ENCODE assay signal across 32 mouse cellular contexts in the genomic region with DNA sequence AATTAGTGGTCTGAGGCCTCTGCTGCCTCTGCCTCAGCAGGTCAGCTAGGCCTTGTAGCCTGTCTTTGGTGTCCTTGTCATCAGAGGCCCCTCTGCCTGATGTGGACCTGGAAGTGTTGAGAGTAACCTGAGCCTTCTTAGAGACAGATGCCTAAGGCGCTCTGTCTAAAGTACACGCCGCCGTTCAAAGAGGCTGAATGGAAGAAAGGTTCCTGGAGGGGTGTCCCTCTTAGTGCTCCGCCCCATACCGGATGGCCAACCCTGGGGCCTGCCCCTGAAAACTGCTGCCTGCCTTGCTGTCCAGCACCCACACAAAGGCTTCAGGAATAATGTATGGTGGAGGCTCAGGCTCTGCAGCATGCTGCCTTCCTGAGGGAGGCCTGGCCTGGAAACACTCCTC. TPM values are rescaled to one million over a fixed set of nuclear protein-coding genes. Genes with fewer than 3 reads are reported as not detected.
DNase-seq lines count a peak whose midpoint lies in the region; ATAC-seq and TF ChIP-seq lines count a peak whose summit lies in the region.
"Had no signal": no experiment of that assay in that cellular context is flagged by ENCODE, and none has a peak within 500 bp of the region (broad histone marks: within the 10 kb centered on the region; RNA-seq: fewer than 3 reads in every experiment).

No protein-coding gene starts in this region.

- H3K9me3 ChIP-seq in kidney, embryonic 16.5 days (ENCODE audit: low read length) = no peaks in the 10 kb centered on the region
- H3K9me3 ChIP-seq in embryonic facial prominence, embryonic 12.5 days = no peaks in the 10 kb centered on the region
- H3K9me3 ChIP-seq: forebrain, embryonic 13.5 days; hindbrain, embryonic 12.5 days; liver, embryonic 15.5 days; lung, embryonic 15.5 days had no signal

- H3K27me3 ChIP-seq in kidney, embryonic 16.5 days (ENCODE audit: insufficient read depth, low read length) = no peaks in the 10 kb centered on the region
- H3K27me3 ChIP-seq in kidney, adult 2 months (replicated peaks; ENCODE audit: control insufficient read depth, insufficient read depth, low read length) = no peaks in the 10 kb centered on the region
- H3K27me3 ChIP-seq in embryonic facial prominence, embryonic 12.5 days = 0 out of 2 replicates have a peak, but pooled peaks cover 2% of the 10 kb centered on the region
- H3K27me3 ChIP-seq: CH12.LX; forebrain, embryonic 13.5 days; liver, embryonic 15.5 days; lung, embryonic 15.5 days had no signal

- TF ChIP-seq POLR2A in kidney, adult 2 months (IDR thresholded peaks at IDR 0.05; ENCODE audit: low read depth, low read length) = no peak

- H3K27ac ChIP-seq in gastrocnemius, adult 2 months = no peak overlapping the region
- H3K27ac ChIP-seq in kidney, embryonic 16.5 days (ENCODE audit: low read length) = peak overlapping the region; percentile 55; the same call in 1 of the 2 replicates
- no peak overlapping the region for H3K27ac ChIP-seq in kidney, adult 2 months (ENCODE audit: insufficient read depth, low read depth, low read length)
- H3K27ac ChIP-seq in embryonic facial prominence, embryonic 12.5 days = peak overlapping the region; percentile 37; the same call in 1 of the 2 replicates
- H3K27ac ChIP-seq: forebrain, embryonic 13.5 days; hindbrain, embryonic 12.5 days; limb, embryonic 10.5 days; liver, embryonic 15.5 days; lung, embryonic 15.5 days; stomach, postnatal 0 days had no signal

- H3K4me1 ChIP-seq in kidney, embryonic 16.5 days (ENCODE audit: insufficient read depth, low read length) = peaks cover 9% of the 10 kb centered on the region
- H3K4me1 ChIP-seq in kidney, adult 2 months (ENCODE audit: control insufficient read depth, insufficient read depth, low read length) = no peaks in the 10 kb centered on the region
- H3K4me1 ChIP-seq in embryonic facial prominence, embryonic 12.5 days = peaks cover 29% of the 10 kb centered on the region
- H3K4me1 ChIP-seq: forebrain, embryonic 13.5 days; liver, embryonic 15.5 days had no signal

- peaks cover 52% of the 10 kb centered on the region for H3K36me3 ChIP-seq in kidney, embryonic 16.5 days (ENCODE audit: insufficient read depth, low read length)
- no peaks in the 10 kb centered on the region for H3K36me3 ChIP-seq in kidney, adult 2 months (ENCODE audit: control insufficient read depth, insufficient read depth, low read length)
- H3K36me3 ChIP-seq in embryonic facial prominence, embryonic 12.5 days = peaks cover 64% of the 10 kb centered on the region

- intact Hi-C loops in gastrocnemius, adult 2 months (cut with DNase I) = no loop called here

- H3K4me3 ChIP-seq in gastrocnemius, adult 2 months = no peak overlapping the region
- H3K4me3 ChIP-seq in kidney, embryonic 16.5 days (ENCODE audit: low read length) = no peak overlapping the region
- H3K4me3 ChIP-seq in kidney, adult 2 months (ENCODE audit: insufficient read depth, low read depth, low read length) = no peak overlapping the region
- H3K4me3 ChIP-seq in embryonic facial prominence, embryonic 12.5 days = no peak overlapping the region
- H3K4me3 ChIP-seq: erythroblast, embryonic 14.5 days; forebrain, embryonic 13.5 days; hindbrain, embryonic 12.5 days; limb, embryonic 10.5 days; liver, embryonic 15.5 days; lung, embryonic 15.5 days had no signal

- ATAC-seq in kidney, embryonic 16.5 days (ENCODE audit: low FRiP score, low TSS enrichment) = peak; percentile 25; the same call in 1 of the 2 replicates
- ATAC-seq in embryonic facial prominence, embryonic 12.5 days (ENCODE audit: insufficient number of reproducible peaks, insufficient read depth, low FRiP score, low TSS enrichment) = no peak
- ATAC-seq: forebrain, embryonic 13.5 days; inflammation-experienced regulatory T-cells, adult 6 months had no signal

- DNase-seq in gastrocnemius, adult 2 months = peak; percentile 11
- no peak for DNase-seq in gastrocnemius, postnatal 4 days (ENCODE audit: low spot score in 2 of 2)
- no peak for DNase-seq in kidney, adult 2 months
- peak; percentile 17 for DNase-seq in ZHBTc4 (ENCODE audit: low read depth, low spot score)
- no peak for DNase-seq in urinary bladder, postnatal 14 days (ENCODE audit: low spot score)
- no peak for DNase-seq in heart, postnatal 4 days
- DNase-seq: adrenal gland, postnatal 25 days; B cell, adult 2 months; cerebellum, postnatal 10 days; gastrocnemius, postnatal 10 days; heart, adult 11 months; kidney, postnatal 25 days; layer of hippocampus, adult 9-11 months; liver; lung, postnatal 4 days; midbrain, embryonic 14.5 days; right cerebral cortex, postnatal 14 days; thymus, adult 2 months had no signal

- H3K9ac ChIP-seq in kidney, embryonic 16.5 days (replicated peaks; ENCODE audit: low read length) = no peak overlapping the region
- no peak overlapping the region for H3K9ac ChIP-seq in embryonic facial prominence, embryonic 12.5 days
- H3K9ac ChIP-seq: forebrain, embryonic 13.5 days; hindbrain, embryonic 12.5 days; liver, embryonic 15.5 days; lung, embryonic 15.5 days had no signal

- 57% methylated on average over 6 of the region's 6 CpGs for WGBS in kidney, embryonic 16.5 days
- 66% methylated on average over 6 of the region's 6 CpGs for WGBS in kidney, adult 2 months
- WGBS in embryonic facial prominence, embryonic 12.5 days = 29% methylated on average over 6 of the region's 6 CpGs

- no peak for TF ChIP-seq CTCF in gastrocnemius, adult 2 months (IDR thresholded peaks at IDR 0.05)
- TF ChIP-seq CTCF in kidney, adult 2 months (conservative IDR thresholded peaks at IDR 0.05; ENCODE audit: insufficient read depth, insufficient read length, low read depth, low read length) = no peak

- no peak overlapping the region for H3K4me2 ChIP-seq in kidney, embryonic 16.5 days (replicated peaks; ENCODE audit: low read depth, low read length)
- no peak overlapping the region for H3K4me2 ChIP-seq in embryonic facial prominence, embryonic 12.5 days (replicated peaks)
- H3K4me2 ChIP-seq: forebrain, embryonic 13.5 days; heart, embryonic 11.5 days; hindbrain, embryonic 12.5 days; liver, embryonic 15.5 days; lung, embryonic 15.5 days had no signal

RNA-seq across cellular contexts. Expression of gene Ykt6, which starts 12.7 kb away (rescaled TPM):
- 10 to 100 TPM; 37.0 to 46.7 TPM for total RNA-seq in gastrocnemius, adult 2 months (2021)
- 10 to 100 TPM; 61.5 to 66.0 TPM for total RNA-seq in gastrocnemius, postnatal 4 days (2021)
- 56.1 and 61.8 TPM in 2 replicates for polyA plus RNA-seq in kidney, embryonic 16.5 days (2015; fragmentation: Nextera tagmentation; extraction: Ambion mirVana)
- 54.1 and 60.4 TPM in 2 replicates for polyA plus RNA-seq in kidney, adult 2 months (2012; rRNA removed)
- 57.7 and 58.2 TPM in 2 replicates for polyA plus RNA-seq in embryonic facial prominence, embryonic 12.5 days (2016; fragmentation: Nextera tagmentation; extraction: Ambion mirVana)
- 10 to 100 TPM; 92.8 to 94.5 TPM for total RNA-seq in heart, postnatal 4 days (2021)

RNA-seq across cellular contexts. Expression of gene Gck, which starts 18.3 kb away (rescaled TPM):
- total RNA-seq in gastrocnemius, adult 2 months (2021) = 1 to 10 TPM; 1.8 to 7.8 TPM
- not detected for total RNA-seq in gastrocnemius, postnatal 4 days (2021)
- polyA plus RNA-seq in kidney, embryonic 16.5 days (2015; fragmentation: Nextera tagmentation; extraction: Ambion mirVana) = 1.7 and 2.0 TPM in 2 replicates
- 0.16 and 0.43 TPM in 2 replicates for polyA plus RNA-seq in kidney, adult 2 months (2012; rRNA removed)
- 2.7 and 3.5 TPM in 2 replicates for polyA plus RNA-seq in embryonic facial prominence, embryonic 12.5 days (2016; fragmentation: Nextera tagmentation; extraction: Ambion mirVana)
- not detected for total RNA-seq in heart, postnatal 4 days (2021)
- total RNA-seq: gastrocnemius, postnatal 10 days; megakaryocyte-erythroid progenitor cell, adult 5-6 weeks; MEL had no signal
- polyA plus RNA-seq: erythroblast, embryonic 14.5 days; inflammation-experienced regulatory T-cells, adult 6 months had no signal

Comparison
In these comparisons a context has a peak if more than half of its experiments do, and no peak if none do; other contexts are left out.
1. DNase-seq: peak in gastrocnemius, adult 2 months (single experiment) and ZHBTc4 (single experiment); none in gastrocnemius, postnatal 4 days (0 of 2), kidney, adult 2 months (single experiment), urinary bladder, postnatal 14 days (single experiment) and heart, postnatal 4 days (single experiment).
2. H3K27ac ChIP-seq: peak in kidney, embryonic 16.5 days (single experiment) and embryonic facial prominence, embryonic 12.5 days (single experiment); none in gastrocnemius, adult 2 months (single experiment) and kidney, adult 2 months (single experiment).